Mouse (Mus musculus) stomach, embryonic 15.5 days (tissue): ENCODE results near the gene Gm26602. TPM values are rescaled to one million over a fixed set of nuclear protein-coding genes. Genes with fewer than 3 reads are reported as not detected.

Experiments
- ATAC-seq: fragments of 200-750 bp; cut with Nextera tagmentation; 2 replicates; pipeline ENCODE4 v1.8.0; 2017; ENCODE audit warnings: low read depth, moderate number of reproducible peaks, moderate TSS enrichment; ENCODE audit not compliant: insufficient read depth, low FRiP score
- H3K27ac ChIP-seq: fragments of 300-500 bp; sonication (generic); 2 replicates; pipeline ENCODE4 v1.5.1; 2015; ENCODE audit warnings: mild to moderate bottlenecking, inconsistent platforms
- H3K27me3 ChIP-seq: fragments of 300-500 bp; sonication (generic); replicated peaks from 2 replicates; pipeline ENCODE4 v1.6.1; 2015; ENCODE audit warnings: inconsistent platforms
- H3K36me3 ChIP-seq: fragments of 300-500 bp; sonication (generic); 2 replicates; pipeline ENCODE4 v1.6.1; 2015; ENCODE audit warnings: inconsistent platforms
- H3K4me1 ChIP-seq: fragments of 300-500 bp; sonication (generic); 2 replicates; pipeline ENCODE4 v1.6.1; 2015; ENCODE audit warnings: inconsistent platforms
- H3K4me2 ChIP-seq: fragments of 300-500 bp; sonication (generic); 2 replicates; pipeline ENCODE4 v1.6.1; 2015; ENCODE audit warnings: mild to moderate bottlenecking, inconsistent platforms
- H3K4me3 ChIP-seq: fragments of 300-500 bp; sonication (generic); replicated peaks from 2 replicates; pipeline ENCODE4 v1.5.1; 2015; ENCODE audit warnings: inconsistent platforms
- H3K9ac ChIP-seq: fragments of 300-500 bp; sonication (generic); 2 replicates; pipeline ENCODE4 v1.6.1; 2015; ENCODE audit warnings: inconsistent platforms
- H3K9me3 ChIP-seq: fragments of 300-500 bp; sonication (generic); 2 replicates; pipeline ENCODE4 v1.6.1; 2016; ENCODE audit warnings: inconsistent platforms
- WGBS: fragments of 180-500 bp; shearing (Covaris S2); methylation state at CpG from one replicate; pipeline ENCODE4 v1.1.7; 2015; 5-methylcytosine and 5-hydroxymethylcytosine counted together
- polyA plus RNA-seq: library from polyadenylated mRNA; unstranded; fragments of >200 nt; fragmentation: Nextera tagmentation; extraction: Ambion mirVana; gene quantifications from 2 replicates; pipeline ENCODE4 v1.2.1, GENCODE M21; 2015

The Gm26602 gene
- polyA plus RNA-seq, 1 experiment from 2014 or later: 13.3 TPM

DNA sequence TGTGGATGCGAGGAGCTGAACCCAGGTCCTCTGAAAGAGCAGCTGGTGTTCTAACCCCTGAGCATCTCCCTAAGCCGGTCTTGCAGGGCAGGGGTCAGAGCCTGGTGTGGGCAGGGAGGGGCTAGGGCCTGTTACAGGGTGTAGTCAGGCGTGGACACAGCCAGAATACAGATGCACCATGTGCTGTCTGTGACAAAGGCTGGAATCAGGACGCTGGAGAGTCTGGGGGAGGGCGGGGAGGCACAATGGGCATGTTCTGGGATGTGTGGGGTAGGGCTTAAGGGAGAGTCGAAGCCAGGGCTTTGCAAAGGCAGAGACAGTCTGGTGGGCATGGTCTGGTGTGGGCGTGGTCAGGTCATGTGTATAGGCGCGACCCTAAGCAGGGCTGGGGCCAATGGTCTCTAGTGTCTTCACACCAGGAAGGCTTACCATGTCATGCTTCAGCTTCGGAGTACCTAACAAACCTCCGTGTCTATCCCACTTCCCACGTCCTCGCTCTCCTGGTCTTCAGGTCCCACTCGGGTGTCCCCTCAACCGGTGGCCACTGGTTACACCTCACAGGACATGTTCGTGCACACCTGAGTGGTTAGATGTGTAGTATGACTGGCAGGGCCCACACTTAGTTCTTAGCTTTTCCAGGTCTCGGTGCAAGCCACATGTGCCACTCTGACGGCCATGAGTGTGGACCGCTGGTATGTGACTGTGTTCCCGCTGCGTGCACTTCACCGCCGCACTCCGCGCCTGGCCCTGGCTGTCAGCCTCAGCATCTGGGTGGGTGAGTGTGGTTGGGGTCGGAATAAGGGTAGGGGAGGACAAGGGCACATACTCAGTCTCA is 9.6 kb downstream of the Gm26602 start:
- no peak overlapping the region for H3K4me3 ChIP-seq
- H3K27me3 ChIP-seq: peaks cover 55% of the 10 kb centered on the region
- ATAC-seq: no peak
- peak overlapping the region; percentile 53 for H3K4me2 ChIP-seq
- H3K36me3 ChIP-seq: no peaks in the 10 kb centered on the region
- WGBS: 26% methylated on average over 26 of the region's 26 CpGs
- no peaks in the 10 kb centered on the region for H3K9me3 ChIP-seq
- H3K27ac ChIP-seq: no peak overlapping the region
- H3K4me1 ChIP-seq: peaks cover 54% of the 10 kb centered on the region
- no peak overlapping the region for H3K9ac ChIP-seq

DNA sequence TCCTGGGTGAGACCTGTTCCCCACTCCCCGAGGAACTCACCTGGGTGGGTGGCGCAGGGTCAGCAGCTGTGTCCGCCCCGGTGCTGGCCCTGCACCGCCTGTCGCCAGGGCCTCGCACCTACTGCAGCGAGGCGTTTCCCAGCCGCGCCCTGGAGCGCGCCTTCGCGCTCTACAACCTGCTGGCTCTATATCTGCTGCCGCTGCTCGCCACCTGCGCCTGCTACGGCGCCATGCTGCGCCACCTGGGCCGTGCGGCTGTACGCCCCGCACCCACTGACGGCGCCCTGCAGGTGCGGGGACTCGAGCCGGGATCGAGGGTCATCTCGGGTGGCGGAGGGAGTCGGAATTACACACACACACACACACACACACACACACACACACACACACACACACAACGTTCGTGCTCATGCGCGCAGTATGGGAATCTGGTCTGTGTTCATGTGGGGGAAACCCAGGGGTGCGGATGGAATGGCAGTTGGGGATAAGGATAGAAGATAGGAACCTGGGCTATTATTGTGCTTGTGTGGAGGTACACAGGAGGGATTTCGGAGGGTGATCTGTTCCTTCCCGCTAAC is 10.4 kb downstream of the Gm26602 start, which contains the start of gene R3hdm4:
R3hdm4 (minus strand) TSS at position 251 of the 578 bp plus-strand sequence.
- H3K36me3 ChIP-seq: no peaks in the 10 kb centered on the region
- H3K27ac ChIP-seq: no peak within 1 kb of the TSS
- no peak for ATAC-seq
- H3K4me1 ChIP-seq: peaks cover 54% of the 10 kb centered on the region
- no peak within 1 kb of the TSS for H3K9ac ChIP-seq
- peaks cover 55% of the 10 kb centered on the region for H3K27me3 ChIP-seq
- H3K9me3 ChIP-seq: no peaks in the 10 kb centered on the region
- peak within 1 kb of the TSS; percentile 29 for H3K4me3 ChIP-seq
- peak within 1 kb of the TSS; percentile 53 for H3K4me2 ChIP-seq
- 4% methylated on average over 41 of the region's 41 CpGs for WGBS

DNA sequence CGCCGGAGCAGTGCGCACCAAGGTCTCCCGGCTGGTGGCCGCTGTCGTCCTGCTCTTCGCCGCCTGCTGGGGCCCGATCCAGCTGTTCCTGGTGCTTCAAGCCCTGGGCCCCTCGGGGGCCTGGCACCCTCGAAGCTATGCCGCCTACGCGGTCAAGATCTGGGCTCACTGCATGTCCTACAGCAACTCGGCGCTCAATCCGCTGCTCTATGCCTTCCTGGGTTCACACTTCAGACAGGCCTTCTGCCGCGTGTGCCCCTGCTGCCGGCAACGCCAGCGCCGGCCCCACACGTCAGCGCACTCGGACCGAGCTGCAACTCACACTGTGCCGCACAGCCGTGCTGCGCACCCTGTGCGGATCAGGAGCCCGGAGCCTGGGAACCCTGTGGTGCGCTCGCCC is 10.9 kb downstream of the Gm26602 start:
- WGBS: 3% methylated on average over 34 of the region's 34 CpGs
- peak overlapping the region; percentile 53 for H3K4me2 ChIP-seq
- H3K36me3 ChIP-seq: no peaks in the 10 kb centered on the region
- H3K27ac ChIP-seq: no peak overlapping the region
- H3K4me3 ChIP-seq: peak overlapping the region; percentile 29
- H3K9me3 ChIP-seq: no peaks in the 10 kb centered on the region
- peaks cover 53% of the 10 kb centered on the region for H3K4me1 ChIP-seq
- ATAC-seq: no peak
- peaks cover 55% of the 10 kb centered on the region for H3K27me3 ChIP-seq
- no peak overlapping the region for H3K9ac ChIP-seq

DNA sequence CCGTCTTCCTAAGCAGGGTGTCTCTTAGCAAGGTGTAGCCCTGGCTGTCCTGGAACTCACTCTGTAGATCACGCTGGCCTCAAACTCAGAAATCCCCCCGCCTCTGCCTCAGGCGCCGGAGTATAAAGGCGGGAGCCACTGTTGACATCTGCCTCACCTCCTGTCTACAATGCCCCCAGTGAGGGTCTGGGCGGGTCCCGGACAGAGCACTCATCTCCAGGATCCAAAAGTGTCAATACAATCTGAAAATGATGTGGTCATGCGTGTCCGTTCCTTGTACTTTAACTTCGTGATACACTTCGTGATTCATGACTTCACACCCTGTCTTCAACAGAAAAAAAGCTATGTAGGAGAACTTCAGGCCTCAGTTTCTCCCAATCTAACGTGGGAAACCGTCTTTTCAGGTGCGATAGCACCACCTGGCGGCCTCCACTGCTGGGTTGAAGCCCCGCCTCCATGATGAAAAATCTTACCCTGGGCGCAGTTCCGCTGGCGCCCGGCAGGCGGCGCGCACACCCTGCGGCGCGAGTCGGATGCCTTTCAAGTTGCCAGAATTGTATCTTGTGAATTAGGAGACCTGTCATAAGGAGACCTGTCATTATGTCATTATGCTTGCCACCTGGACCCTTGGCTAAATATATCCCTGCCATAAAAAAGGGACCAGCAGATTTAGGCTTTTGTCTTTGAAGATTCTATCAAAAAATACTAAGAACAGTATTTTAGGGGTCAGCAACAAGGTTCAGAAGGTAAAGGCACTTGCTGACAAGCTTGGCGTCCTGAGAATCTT is 14.5 kb downstream of the Gm26602 start:
- peaks cover 29% of the 10 kb centered on the region for H3K27me3 ChIP-seq
- H3K36me3 ChIP-seq: no peaks in the 10 kb centered on the region
- WGBS: 11% methylated on average over 29 of the region's 29 CpGs
- H3K4me2 ChIP-seq: peak overlapping the region; percentile 92
- H3K27ac ChIP-seq: peak overlapping the region; percentile 2; the same call in 1 of the 2 replicates
- no peak overlapping the region for H3K9ac ChIP-seq
- no peak for ATAC-seq
- no peak overlapping the region for H3K4me3 ChIP-seq
- no peaks in the 10 kb centered on the region for H3K9me3 ChIP-seq
- H3K4me1 ChIP-seq: peaks cover 34% of the 10 kb centered on the region

DNA sequence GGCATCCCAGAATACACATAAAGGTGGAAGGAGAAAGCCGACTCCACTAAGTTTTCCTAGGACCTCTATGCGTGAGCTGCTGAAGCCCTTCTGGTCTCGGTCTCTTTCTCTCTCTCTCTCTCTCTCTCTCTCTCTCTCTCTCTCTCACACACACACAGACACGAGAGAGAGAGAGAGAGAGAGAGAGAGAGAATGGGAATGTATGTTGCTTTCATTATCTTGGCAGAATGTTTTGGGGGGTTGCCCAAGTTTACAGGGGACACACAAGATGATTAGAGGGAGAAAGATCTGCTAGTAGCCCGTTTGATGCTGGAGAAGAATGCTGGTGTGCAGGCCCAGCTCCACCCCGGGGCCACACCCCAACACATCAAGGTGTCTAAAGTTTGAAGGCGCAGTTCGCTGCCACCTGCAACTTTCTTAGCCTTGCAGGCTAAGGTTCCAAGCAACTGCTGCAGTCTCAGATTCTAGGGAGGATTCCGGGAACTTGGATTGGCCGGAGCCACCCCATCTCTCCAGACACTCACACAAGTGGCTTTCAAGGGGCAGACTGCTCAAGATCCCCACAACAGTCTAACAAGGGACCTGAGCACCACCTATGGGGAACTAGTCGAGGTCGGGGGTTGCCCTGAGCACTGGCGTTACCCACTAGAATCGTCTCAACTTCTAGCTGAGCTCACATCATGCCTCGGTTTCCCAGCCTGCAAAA is 15.3 kb downstream of the Gm26602 start:
- H3K9ac ChIP-seq: peak overlapping the region; percentile 54; the same call in 1 of the 2 replicates
- no peaks in the 10 kb centered on the region for H3K9me3 ChIP-seq
- ATAC-seq: no peak
- H3K27me3 ChIP-seq: peaks cover 21% of the 10 kb centered on the region
- no peaks in the 10 kb centered on the region for H3K36me3 ChIP-seq
- H3K4me1 ChIP-seq: peaks cover 28% of the 10 kb centered on the region
- peak overlapping the region; percentile 92 for H3K4me2 ChIP-seq
- 9% methylated on average over 14 of the region's 15 CpGs for WGBS
- peak overlapping the region; percentile 99 for H3K4me3 ChIP-seq
- peak overlapping the region; percentile 97 for H3K27ac ChIP-seq

DNA sequence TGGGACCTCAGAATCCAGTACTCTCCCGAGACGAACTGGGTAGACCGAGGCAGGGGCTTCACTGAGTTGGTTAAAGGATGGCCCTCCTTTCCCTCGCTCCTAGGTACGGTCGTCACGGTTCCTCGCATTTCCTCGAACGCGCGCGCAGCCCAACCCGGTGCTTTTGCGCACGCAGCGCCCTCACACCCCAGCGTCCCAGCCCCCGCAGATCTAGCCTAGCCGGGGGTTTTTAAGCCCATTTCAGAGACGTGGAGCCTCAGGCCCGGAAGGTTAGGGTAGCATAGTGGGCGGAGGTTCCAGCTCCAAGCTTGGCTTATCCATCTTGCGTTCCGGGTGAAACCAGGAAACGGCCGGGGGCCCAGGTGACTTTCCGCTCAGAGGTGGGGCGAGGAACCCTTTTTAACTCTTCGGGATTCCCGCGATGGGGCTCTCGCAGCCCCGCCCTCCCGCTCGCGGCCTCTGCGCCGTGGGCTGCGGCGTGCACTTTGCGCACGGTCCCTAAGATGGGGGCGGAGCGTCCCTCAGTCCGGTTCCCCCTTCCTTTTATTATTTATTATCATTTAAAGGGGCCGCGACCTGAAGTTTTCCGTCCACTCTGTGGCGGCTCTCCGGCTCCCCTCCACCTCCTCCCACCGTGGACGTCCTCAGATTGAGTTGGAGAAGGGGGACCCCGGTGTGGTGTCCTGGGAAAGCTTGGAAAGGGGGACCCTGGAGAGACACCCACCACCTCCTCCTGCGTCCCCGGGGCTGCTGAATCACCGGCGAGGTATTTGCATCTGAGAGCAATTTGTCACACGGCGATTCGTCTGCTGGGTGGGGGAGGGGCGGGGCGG is 16.1 kb downstream of the Gm26602 start, which contains the start of gene Arid3a:
Arid3a (plus strand) TSS at position 553 of the 833 bp plus-strand sequence.
- no peaks in the 10 kb centered on the region for H3K9me3 ChIP-seq
- peak within 1 kb of the TSS; percentile 97 for H3K27ac ChIP-seq
- ATAC-seq: peak; percentile 81
- H3K4me1 ChIP-seq: peaks cover 24% of the 10 kb centered on the region
- WGBS: under 1% methylated on average over 63 of the region's 63 CpGs
- H3K36me3 ChIP-seq: peaks cover 3% of the 10 kb centered on the region; the same call in 1 of the 2 replicates
- H3K9ac ChIP-seq: peak within 1 kb of the TSS; percentile 84
- H3K27me3 ChIP-seq: peaks cover 13% of the 10 kb centered on the region
- peak within 1 kb of the TSS; percentile 99 for H3K4me3 ChIP-seq
- H3K4me2 ChIP-seq: peak within 1 kb of the TSS; percentile 92

DNA sequence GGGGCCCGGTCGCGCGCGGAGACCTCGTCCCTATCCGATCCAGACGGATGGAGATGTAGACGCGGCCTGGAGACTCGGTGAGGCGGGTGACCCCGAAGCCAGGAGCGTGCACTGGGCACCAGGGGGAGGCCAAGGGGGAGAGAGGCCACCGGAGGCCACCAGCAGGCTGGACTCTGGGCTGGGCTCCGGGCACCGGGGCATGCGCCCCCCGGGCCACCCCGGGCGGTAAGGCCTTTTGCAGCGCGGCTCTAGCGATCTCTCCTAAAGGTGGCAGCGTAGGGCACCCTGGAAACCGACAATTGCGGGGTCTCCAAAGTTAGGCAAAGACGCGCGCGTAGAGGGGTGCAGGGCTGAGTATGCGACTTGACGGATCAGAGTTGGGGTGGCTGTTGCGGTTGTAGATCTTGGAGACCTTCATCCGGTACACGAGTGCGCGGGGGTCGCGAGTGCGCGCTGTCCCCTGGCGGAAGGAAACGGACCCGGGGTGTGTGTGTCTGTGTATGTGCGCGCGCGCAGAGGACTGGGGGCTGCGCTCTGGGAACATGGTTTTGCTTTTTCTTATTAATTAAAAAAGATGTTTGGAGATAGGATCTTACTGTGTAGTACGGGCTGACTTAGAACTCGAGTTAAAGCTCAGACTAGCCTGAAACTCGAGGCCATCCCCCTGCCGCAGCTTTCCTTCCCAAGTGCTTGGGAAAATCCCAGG is 16.8 kb downstream of the Gm26602 start:
- peaks cover 30% of the 10 kb centered on the region for H3K4me1 ChIP-seq
- peak overlapping the region; percentile 99 for H3K4me3 ChIP-seq
- under 1% methylated on average over 54 of the region's 54 CpGs for WGBS
- H3K9ac ChIP-seq: peak overlapping the region; percentile 84
- peak; percentile 24; the same call in 1 of the 2 replicates for ATAC-seq
- peak overlapping the region; percentile 92 for H3K4me2 ChIP-seq
- H3K27ac ChIP-seq: peak overlapping the region; percentile 97
- H3K9me3 ChIP-seq: no peaks in the 10 kb centered on the region
- peaks cover 8% of the 10 kb centered on the region for H3K27me3 ChIP-seq
- peaks cover 8% of the 10 kb centered on the region; the same call in 1 of the 2 replicates for H3K36me3 ChIP-seq

DNA sequence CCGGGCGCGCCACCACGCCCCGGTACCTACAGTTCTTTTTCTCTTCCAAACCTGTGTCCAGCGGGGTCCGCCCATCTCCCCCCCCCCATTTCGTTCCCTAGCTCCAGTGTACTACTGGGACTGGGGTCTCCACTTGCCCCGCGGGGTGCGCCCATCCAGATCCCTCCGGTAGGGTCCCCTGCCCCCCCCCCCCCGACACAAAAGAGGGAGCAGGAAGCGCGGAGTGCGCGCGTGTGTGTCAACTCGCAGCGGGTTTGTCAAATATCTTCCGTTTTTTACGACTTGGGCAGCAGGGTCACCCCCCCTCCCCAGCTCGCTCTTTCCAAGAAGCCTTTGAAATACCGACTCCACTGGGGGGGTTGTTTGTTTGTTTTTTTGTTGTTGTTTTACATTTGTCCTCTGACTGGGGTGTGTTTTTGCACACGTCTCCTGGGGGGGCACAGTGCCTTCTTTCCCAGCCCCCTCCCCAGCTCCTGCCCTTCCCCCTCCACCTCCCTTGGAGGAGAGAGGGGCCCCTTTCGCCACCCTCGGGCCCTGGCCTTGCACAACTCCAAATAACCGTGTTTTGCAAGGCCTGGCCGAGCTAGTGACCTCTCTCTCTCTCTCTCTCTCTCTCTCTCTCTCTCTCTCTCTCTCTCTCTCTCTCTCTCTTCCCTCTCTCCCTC is 17.5 kb downstream of the Gm26602 start:
- peak overlapping the region; percentile 84; the same call in 1 of the 2 replicates for H3K9ac ChIP-seq
- H3K4me1 ChIP-seq: peaks cover 37% of the 10 kb centered on the region
- H3K27ac ChIP-seq: peak overlapping the region; percentile 97
- peak overlapping the region; percentile 99 for H3K4me3 ChIP-seq
- peaks cover under 1% of the 10 kb centered on the region; the same call in 1 of the 2 replicates for H3K27me3 ChIP-seq
- no peak for ATAC-seq
- no peaks in the 10 kb centered on the region for H3K9me3 ChIP-seq
- peak overlapping the region; percentile 92 for H3K4me2 ChIP-seq
- WGBS: under 1% methylated on average over 28 of the region's 29 CpGs
- H3K36me3 ChIP-seq: peaks cover 8% of the 10 kb centered on the region; the same call in 1 of the 2 replicates

DNA sequence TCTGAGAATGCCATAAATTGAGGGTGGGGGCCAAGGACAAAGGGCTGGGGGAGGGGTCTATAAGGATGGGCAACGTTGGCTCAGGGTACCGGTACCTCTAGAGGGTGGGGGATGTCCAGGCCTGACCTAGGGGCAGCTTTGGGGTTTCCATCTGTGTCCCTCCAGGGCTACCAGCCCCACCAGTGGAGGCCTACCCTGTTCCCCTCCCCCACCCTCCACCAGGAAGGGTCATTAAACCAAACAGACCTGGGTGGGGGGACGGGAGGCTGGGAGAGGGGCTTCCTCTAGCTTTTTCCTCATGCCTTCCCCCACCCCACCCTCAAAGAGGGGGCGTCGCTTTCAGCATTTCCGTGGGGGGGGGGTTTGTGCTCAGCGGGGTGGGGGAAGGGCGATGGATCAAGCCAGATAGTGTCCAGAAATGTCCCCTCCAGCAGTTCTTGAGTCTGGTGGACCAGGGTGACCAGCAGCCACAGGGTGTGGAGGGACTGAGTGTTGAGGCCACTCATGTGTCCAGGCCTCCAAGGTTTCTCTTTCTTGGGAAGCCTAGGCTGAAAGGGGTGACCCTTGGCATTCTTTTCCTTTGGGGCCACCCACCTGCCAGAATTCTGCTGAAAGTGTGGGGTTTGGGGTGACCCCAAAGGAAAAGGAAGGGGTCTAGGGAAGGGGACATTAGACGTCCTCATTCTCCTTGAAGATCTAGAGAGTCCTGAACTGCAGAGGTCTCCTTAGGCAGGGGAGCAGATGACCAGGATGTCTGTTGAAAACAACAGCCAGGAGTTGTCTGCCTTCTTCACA is 18.4 kb downstream of the Gm26602 start:
- peak overlapping the region; percentile 92 for H3K4me2 ChIP-seq
- no peak for ATAC-seq
- peak overlapping the region; percentile 44 for H3K27ac ChIP-seq
- H3K4me3 ChIP-seq: peak overlapping the region; percentile 99
- peaks cover 47% of the 10 kb centered on the region for H3K4me1 ChIP-seq
- no peaks in the 10 kb centered on the region for H3K9me3 ChIP-seq
- H3K36me3 ChIP-seq: peaks cover 8% of the 10 kb centered on the region; the same call in 1 of the 2 replicates
- H3K27me3 ChIP-seq: no peaks in the 10 kb centered on the region
- H3K9ac ChIP-seq: no peak overlapping the region
- 26% methylated on average over 9 of the region's 9 CpGs for WGBS
